Mouse (Mus musculus) lung, embryonic 14.5 days (tissue): ENCODE data around the gene Bub3. TPM values are rescaled to one million over a fixed set of nuclear protein-coding genes. Genes with fewer than 3 reads are reported as not detected.
A peak's percentile ranks its signal among the peaks of the same experiment; 100 is the strongest.

Source experiments
- ATAC-seq: fragments of 200-750 bp; cut with Nextera tagmentation; 2 replicates; pipeline ENCODE4 v1.8.0; 2017; ENCODE audit warnings: mild to moderate bottlenecking, moderate TSS enrichment, moderate library complexity; ENCODE audit not compliant: insufficient read depth
- DNase-seq: peaks from one replicate; pipeline ENCODE4 v3.0.0-alpha.2; 2015
- H3K27ac ChIP-seq: fragments of 300-500 bp; sonication (generic); 2 replicates; pipeline ENCODE4 v1.5.1; 2014; ENCODE audit warnings: low read depth, mild to moderate bottlenecking, moderate library complexity
- H3K27me3 ChIP-seq: fragments of 300-500 bp; sonication (generic); 2 replicates; pipeline ENCODE4 v1.6.1; 2014; ENCODE audit warnings: low read length, control low read depth; ENCODE audit not compliant: insufficient read depth
- H3K36me3 ChIP-seq: fragments of 300-500 bp; sonication (generic); 2 replicates; pipeline ENCODE4 v1.6.1; 2014; ENCODE audit warnings: control low read depth; ENCODE audit not compliant: insufficient read depth
- H3K4me1 ChIP-seq: fragments of 300-500 bp; sonication (generic); 2 replicates; pipeline ENCODE4 v1.6.1; 2014; ENCODE audit warnings: antibody characterized with exemption, control low read depth; ENCODE audit not compliant: insufficient read depth
- H3K4me2 ChIP-seq: fragments of 300-500 bp; sonication (generic); 2 replicates; pipeline ENCODE4 v1.6.1; 2014; ENCODE audit warnings: mild to moderate bottlenecking
- H3K4me3 ChIP-seq: fragments of 300-500 bp; sonication (generic); 2 replicates; pipeline ENCODE4 v1.5.1; 2014; ENCODE audit warnings: low read depth, low read length
- H3K9ac ChIP-seq: fragments of 300-500 bp; sonication (generic); 2 replicates; pipeline ENCODE4 v1.6.1; 2014
- H3K9me3 ChIP-seq: fragments of 300-500 bp; sonication (generic); 2 replicates; pipeline ENCODE4 v1.6.1; 2016; ENCODE audit warnings: low read depth, low read length, control low read depth
- CTCF ChIP-seq: IDR thresholded peaks from 2 replicates; pipeline ENCODE4 v1.5.1; 2016; ENCODE audit warnings: antibody characterized with exemption, low read depth
- WGBS: fragments of 180-500 bp; shearing (Covaris S2); extraction: QIAGEN DNeasy Blood & Tissue Kit; methylation state at CpG from one replicate; pipeline ENCODE4 v1.1.7; 2014; 5-methylcytosine and 5-hydroxymethylcytosine counted together
- polyA plus RNA-seq: library from polyadenylated mRNA; unstranded; fragments of >200 nt; fragmentation: Nextera tagmentation; extraction: Ambion mirVana; gene quantifications from 2 replicates; pipeline ENCODE4 v1.2.1, GENCODE M21; 2014

The Bub3 gene
- polyA plus RNA-seq, 1 experiment from 2014 or later: 268 TPM

- no peaks in the 10 kb centered on the region for H3K36me3 ChIP-seq
- no peak overlapping the region for H3K27ac ChIP-seq
- H3K4me3 ChIP-seq: no peak overlapping the region
- WGBS: 5% methylated on average over 5 of the region's 5 CpGs
- peaks cover 6% of the 10 kb centered on the region; the same call in 1 of the 2 replicates for H3K4me1 ChIP-seq
- no peaks in the 10 kb centered on the region for H3K27me3 ChIP-seq
- 0 out of 2 replicates have a peak overlapping the region, but pooled peaks have one; percentile 20 for H3K4me2 ChIP-seq
- H3K9me3 ChIP-seq: no peaks in the 10 kb centered on the region
- ATAC-seq (no peak), DNase-seq (peak; percentile 68)
- peak; percentile 54 for TF ChIP-seq CTCF
- H3K9ac ChIP-seq: no peak overlapping the region; the same call in 1 of the 2 replicates
These were observed 38.4 kb downstream of the Bub3 start for GRCm38 (mm10) chr7:131598483-131598824.

GRCm38 (mm10) chr7:131602106-131602505, 42.1 kb downstream of the Bub3 start:
- no peak overlapping the region for H3K4me3 ChIP-seq
- peaks cover 6% of the 10 kb centered on the region; the same call in 1 of the 2 replicates for H3K4me1 ChIP-seq
- H3K9ac ChIP-seq: no peak overlapping the region
- ATAC-seq (no peak), DNase-seq (no peak)
- no peaks in the 10 kb centered on the region for H3K9me3 ChIP-seq
- H3K4me2 ChIP-seq: no peak overlapping the region
- H3K36me3 ChIP-seq: no peaks in the 10 kb centered on the region
- no peak overlapping the region for H3K27ac ChIP-seq
- no peak for TF ChIP-seq CTCF
- H3K27me3 ChIP-seq: no peaks in the 10 kb centered on the region
- 77% methylated on average over 7 of the region's 7 CpGs for WGBS

- peaks cover 3% of the 10 kb centered on the region; the same call in 1 of the 2 replicates for H3K4me1 ChIP-seq
- ATAC-seq (no peak), DNase-seq (no peak)
- 12% methylated on average over 9 of the region's 11 CpGs for WGBS
- no peak overlapping the region for H3K9ac ChIP-seq
- H3K4me3 ChIP-seq: no peak overlapping the region
- no peaks in the 10 kb centered on the region for H3K36me3 ChIP-seq
- H3K4me2 ChIP-seq: no peak overlapping the region
- no peak for TF ChIP-seq CTCF
- no peaks in the 10 kb centered on the region for H3K9me3 ChIP-seq
- H3K27me3 ChIP-seq: no peaks in the 10 kb centered on the region
- H3K27ac ChIP-seq: no peak overlapping the region
These were observed 43.2 kb downstream of the Bub3 start for GRCm38 (mm10) chr7:131603186-131603585.

GRCm38 (mm10) chr7:131604946-131605345, 44.9 kb downstream of the Bub3 start:
- ATAC-seq (no peak), DNase-seq (no peak)
- no peaks in the 10 kb centered on the region for H3K27me3 ChIP-seq
- H3K36me3 ChIP-seq: no peaks in the 10 kb centered on the region
- no peak overlapping the region for H3K9ac ChIP-seq
- no peaks in the 10 kb centered on the region for H3K4me1 ChIP-seq
- TF ChIP-seq CTCF: no peak
- H3K4me3 ChIP-seq: no peak overlapping the region
- WGBS: 75% methylated on average over 10 of the region's 10 CpGs
- H3K4me2 ChIP-seq: no peak overlapping the region
- H3K27ac ChIP-seq: no peak overlapping the region
- H3K9me3 ChIP-seq: no peaks in the 10 kb centered on the region

- no peaks in the 10 kb centered on the region for H3K27me3 ChIP-seq
- ATAC-seq (no peak), DNase-seq (no peak)
- WGBS: 58% methylated on average over 4 of the region's 4 CpGs
- H3K36me3 ChIP-seq: no peaks in the 10 kb centered on the region
- no peak overlapping the region for H3K9ac ChIP-seq
- no peak overlapping the region for H3K4me2 ChIP-seq
- TF ChIP-seq CTCF: no peak
- H3K27ac ChIP-seq: no peak overlapping the region
- no peaks in the 10 kb centered on the region for H3K9me3 ChIP-seq
- H3K4me1 ChIP-seq: no peaks in the 10 kb centered on the region
- no peak overlapping the region for H3K4me3 ChIP-seq
These were observed 45.5 kb downstream of the Bub3 start for GRCm38 (mm10) chr7:131605481-131605880.

GRCm38 (mm10) chr7:131608049-131608448, 48.0 kb downstream of the Bub3 start:
- Histone ChIP-seq H3K27me3 (no peaks in the 10 kb centered on the region), H3K9me3 (no peaks in the 10 kb centered on the region), H3K36me3 (no peaks in the 10 kb centered on the region), H3K4me1 (no peaks in the 10 kb centered on the region), H3K9ac (no peak overlapping the region), H3K27ac (no peak overlapping the region), H3K4me3 (no peak overlapping the region), H3K4me2 (no peak overlapping the region)
- DNase-seq (no peak), ATAC-seq (no peak)
- WGBS: 80% methylated on average over 6 of the region's 6 CpGs
- no peak for TF ChIP-seq CTCF

GRCm38 (mm10) chr7:131609677-131610076, 49.7 kb downstream of the Bub3 start:
- peak; percentile 37 for TF ChIP-seq CTCF
- Histone ChIP-seq H3K4me3 (no peak overlapping the region), H3K27me3 (no peaks in the 10 kb centered on the region), H3K36me3 (no peaks in the 10 kb centered on the region), H3K27ac (no peak overlapping the region), H3K9me3 (no peaks in the 10 kb centered on the region), H3K4me1 (no peaks in the 10 kb centered on the region), H3K4me2 (no peak overlapping the region), H3K9ac (no peak overlapping the region)
- WGBS: 20% methylated on average over 7 of the region's 7 CpGs
- no peak for ATAC-seq
- no peak for DNase-seq

Other genes starting within 250 kb of the Bub3 start
- gene Cuzd1, start 237.9 kb upstream of the Bub3 start, polyA plus RNA-seq: not detected in 2 replicates
- not detected in 2 replicates for gene Fam24b, start 230.7 kb upstream of the Bub3 start, polyA plus RNA-seq
- not detected in 2 replicates for gene Fam24a, start 226.4 kb upstream of the Bub3 start, polyA plus RNA-seq
- 20.0 and 24.3 TPM in 2 replicates for gene 2310057M21Rik, start 197.5 kb upstream of the Bub3 start, polyA plus RNA-seq
- 63.8 and 66.7 TPM in 2 replicates for gene Pstk, start 189.1 kb upstream of the Bub3 start, polyA plus RNA-seq
- gene Ikzf5, start 149.7 kb upstream of the Bub3 start, polyA plus RNA-seq: 20.1 and 20.5 TPM in 2 replicates
- gene Acadsb, start 149.6 kb upstream of the Bub3 start, polyA plus RNA-seq: 181 TPM in 2 replicates
- not detected in 2 replicates for gene Hmx3, start 17.4 kb upstream of the Bub3 start, polyA plus RNA-seq
- gene Hmx2, start 11.4 kb upstream of the Bub3 start, polyA plus RNA-seq: not detected in 2 replicates